Mouse (Mus musculus): ENCODE results near the gene Ttc21a. TPM values are rescaled to one million over a fixed set of nuclear protein-coding genes. Genes with fewer than 3 reads are reported as not detected.
"Not testable (repeated sequence)": the region's sequence is repeated elsewhere in the genome, so short reads cannot be mapped to it uniquely, and the experiment has no call there.

The Ttc21a gene
- total RNA-seq, 2 experiments from 2014 or later = 1.4 to 1.5 TPM

DNA sequence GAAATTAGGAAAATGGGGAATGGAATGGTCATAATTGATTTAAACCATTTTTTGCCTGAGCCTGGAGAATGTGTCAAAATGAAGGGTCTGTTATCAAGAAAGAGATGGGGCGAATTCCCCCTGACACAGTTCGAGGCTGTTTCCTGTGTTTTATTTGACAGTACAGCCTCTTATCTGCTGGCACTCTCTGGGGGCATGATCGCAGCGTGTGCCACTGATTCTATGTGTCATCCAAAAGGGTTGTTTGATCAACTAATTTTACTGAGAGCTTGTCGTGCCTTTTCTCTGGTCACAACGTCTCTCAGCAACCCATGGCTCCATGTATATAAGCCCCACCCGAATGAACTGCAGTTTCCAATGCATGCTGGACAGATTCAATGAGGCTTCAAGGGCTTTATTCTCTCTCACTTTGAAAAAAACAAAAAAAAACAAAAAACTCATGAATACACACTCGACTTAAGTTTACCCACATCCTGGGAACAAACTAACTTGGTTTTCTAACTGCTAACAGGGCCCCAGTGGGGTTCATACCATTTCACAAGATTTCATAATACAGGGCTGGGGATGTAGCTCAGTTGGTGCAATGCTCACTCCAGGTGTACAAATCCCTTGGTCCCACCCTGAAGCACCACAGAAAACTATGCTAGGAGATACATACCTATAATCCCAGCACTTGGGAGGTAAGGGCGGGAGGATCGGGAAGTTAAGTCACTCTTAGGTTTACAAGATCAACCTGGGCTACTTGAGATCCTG, 55.9 kb downstream of the Ttc21a start:
- intact Hi-C loops (cut with DNase I) = no loop called here
- no peak for DNase-seq

DNA sequence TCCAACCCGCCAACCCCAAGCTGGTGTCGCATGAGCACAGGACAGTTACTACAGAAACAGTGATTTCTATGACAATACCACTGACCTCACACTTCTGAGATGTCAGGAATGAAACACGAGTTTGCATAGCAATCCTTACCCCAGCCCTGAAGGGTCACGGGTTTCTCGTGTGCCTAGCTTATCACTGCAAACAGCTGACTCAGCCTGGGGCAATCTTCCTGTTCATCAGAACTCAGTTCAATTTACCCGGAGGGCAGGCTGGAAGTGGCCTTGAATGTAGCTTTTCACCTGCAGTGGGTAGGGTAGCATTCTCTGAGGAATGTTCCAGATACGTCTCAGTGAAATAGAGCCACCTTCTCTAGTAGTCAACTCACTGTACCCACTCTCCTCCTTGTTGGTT, 56.8 kb downstream of the Ttc21a start:
- DNase-seq = no peak
- intact Hi-C loops (cut with DNase I) = no loop called here

DNA sequence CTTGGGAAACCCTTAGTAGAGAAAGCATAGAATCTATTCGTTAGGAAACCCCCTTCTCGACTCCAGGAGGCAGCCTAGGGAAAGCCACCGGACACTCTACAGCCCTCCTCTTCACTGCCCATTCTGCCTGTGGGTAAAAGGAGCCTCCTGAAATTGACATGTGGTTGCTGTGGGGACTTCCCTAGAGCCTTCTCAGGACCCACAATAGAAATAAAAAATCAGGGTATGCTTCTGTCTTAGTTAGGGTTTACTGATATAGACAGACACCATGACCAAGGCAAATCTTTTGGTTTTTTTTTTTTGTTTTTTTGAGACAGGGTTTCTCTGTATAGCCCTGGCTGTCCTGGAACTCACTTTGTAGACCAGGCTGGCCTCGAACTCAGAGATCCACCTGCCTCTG, 58.7 kb downstream of the Ttc21a start:
- no peak for DNase-seq
- intact Hi-C loops (cut with DNase I) = no loop called here

DNA sequence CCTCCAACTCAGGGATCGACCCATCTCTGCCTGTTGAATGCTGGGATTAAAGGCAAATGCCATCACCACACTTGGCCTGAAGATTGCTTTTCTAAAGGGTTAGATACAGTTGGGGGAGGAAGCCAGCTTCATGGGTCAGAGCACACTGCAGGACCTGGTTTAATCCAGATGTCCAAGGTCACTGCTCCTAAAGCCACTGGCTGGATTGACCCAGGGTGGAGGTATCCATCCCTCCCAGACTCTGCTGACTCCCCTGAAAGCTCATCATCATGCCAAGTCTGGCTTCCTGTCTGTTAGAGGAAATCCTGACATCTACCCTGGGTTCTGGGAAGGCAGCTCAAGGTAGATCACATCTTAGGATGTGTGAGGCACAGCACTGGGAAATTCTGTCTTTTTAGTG, 61.4 kb downstream of the Ttc21a start:
- DNase-seq = no peak
- intact Hi-C loops (cut with DNase I) = no loop called here

DNA sequence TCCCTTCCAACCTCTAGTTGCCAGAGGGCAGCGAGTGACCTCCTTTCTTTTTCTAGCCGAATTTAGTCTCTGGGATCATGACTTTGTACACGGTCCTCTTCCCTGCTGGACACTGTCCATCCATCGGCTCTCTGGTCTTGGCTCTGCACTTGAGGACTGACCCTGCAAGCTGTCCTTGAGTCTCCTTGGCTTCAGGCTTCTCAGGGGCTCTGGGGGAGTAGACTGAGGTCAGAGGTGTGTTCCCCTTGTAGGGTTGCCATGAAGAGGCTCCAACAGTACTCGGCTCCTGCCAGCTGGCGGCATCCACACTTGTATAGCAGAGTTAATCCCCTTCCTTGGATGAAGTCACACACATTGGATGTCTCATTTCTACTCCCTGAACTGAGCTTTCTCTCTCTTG, 62.2 kb downstream of the Ttc21a start:
- intact Hi-C loops (cut with DNase I) = no loop called here
- no peak for DNase-seq

DNA sequence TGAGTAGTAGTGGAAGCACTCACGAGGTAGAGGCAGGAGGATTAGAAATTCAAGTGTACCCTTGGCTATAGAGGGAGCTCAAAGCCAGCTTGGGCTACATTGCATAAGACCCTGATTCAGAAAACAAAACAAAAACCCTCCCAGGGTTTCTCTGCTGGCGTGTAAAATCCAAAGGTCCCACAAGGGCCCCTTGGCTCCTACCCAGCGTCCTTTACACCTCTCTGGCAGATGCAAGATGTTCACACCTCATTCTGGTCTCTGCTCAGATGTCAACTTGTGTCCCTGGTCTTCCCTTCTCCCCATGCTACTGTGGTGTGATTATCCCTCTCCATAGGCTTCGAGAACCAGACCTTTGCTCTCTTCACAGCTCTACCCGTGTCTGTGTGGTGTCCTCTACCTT, 63.4 kb downstream of the Ttc21a start:
- no peak for DNase-seq
- intact Hi-C loops (cut with DNase I) = no loop called here

DNA sequence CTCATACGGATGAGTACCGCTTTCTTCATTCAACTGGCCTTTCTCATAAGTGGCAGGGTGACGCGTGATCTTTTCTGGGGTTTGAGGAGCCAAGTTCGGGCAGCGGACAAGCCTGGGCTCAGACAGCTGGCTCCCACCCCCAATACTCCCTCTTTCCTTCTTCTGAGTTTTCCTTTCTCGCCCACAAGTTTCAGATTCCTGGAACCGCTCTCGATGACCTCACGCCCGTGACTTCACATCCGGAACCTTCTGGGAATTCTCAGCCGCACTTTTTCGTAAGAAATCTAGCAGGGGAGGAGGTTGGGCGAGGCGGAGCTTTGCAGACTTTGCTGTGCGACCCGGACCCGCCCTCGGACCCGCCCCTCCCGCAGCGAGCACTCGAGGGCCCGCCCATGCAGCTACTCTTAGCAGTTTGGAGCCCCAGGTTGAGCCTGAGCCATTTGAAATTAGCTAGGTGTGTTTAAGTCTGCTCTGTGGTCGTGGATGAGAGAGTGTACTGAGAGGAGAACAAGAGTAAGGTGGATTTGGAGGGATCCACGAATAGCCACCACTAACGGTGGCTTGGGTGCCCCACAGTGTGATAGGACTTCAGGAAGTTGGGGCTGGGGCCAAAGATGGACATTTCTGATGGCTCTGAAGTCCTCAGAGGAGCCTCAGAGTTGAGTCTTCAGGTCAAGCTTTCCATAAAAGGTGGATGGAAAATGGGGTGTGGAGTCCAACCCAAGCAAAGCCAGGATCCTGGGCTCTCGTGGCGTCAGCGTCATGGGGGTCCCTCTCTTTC, 64.7 kb downstream of the Ttc21a start:
- intact Hi-C loops (cut with DNase I) = no loop called here
- peak; percentile 46 for DNase-seq

DNA sequence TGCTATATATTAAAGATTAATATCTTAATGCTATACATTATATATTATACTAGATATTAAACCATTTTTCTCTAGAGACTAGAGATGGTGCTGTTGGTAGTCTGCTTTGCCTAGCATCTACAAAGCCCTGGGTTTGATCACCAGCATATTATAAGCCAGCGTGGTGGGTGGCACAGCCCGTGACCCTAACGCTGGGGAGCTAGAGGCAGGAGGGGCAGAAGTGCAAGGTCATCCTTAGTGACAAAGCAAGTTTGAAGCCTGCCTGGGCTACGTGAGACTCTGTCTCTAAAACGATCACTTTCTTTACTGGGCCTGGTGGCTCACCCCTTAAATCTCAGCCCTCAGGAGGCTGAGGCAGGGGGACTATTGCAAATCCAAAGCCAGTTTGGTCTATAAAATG, 65.5 kb downstream of the Ttc21a start:
- intact Hi-C loops (cut with DNase I) = no loop called here

DNA sequence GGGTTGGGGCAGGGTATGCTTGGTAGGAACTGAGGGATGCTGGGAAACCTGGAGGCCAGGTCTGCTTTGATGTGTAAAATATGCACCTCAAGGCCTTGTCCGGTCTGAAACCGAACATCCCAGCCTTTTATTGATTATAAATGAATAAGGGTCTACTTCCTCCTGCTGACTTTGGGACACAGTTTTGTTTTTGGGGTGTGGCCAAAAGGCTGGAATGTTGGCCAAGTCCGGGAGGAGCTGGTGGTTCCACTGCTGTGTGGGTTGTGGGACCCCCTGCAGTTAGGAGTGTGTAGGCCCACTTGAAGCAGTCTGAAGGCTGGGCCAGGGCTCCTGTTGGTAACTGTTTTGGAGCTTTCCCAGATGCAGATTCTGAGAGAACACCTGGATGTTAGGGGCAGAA, 68.5 kb downstream of the Ttc21a start:
- intact Hi-C loops (cut with DNase I) = no loop called here

More for the DNA sequence above, 65.5 kb downstream of the Ttc21a start:
- no peak for DNase-seq

DNA sequence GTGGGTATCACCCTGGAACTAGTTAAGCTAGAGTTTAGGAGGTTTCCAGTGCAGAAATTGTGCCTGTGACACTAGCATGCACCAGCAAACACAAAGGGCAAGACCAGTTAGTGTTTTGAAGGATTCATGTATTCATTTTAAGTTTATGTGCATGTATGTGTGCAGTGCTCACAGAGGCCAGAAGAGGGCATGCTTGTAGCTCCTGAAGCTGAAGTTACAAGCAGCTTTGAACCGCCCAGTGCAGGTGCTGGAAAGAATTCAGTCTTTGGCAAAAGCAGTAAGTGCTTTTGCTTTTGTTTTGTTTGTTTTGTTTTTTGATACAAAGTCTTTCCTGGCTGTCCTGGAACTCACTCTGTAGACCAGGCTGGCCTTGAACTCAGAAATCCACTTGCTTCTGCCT, 70.4 kb downstream of the Ttc21a start:
- intact Hi-C loops (cut with DNase I) = no loop called here
- DNase-seq = no peak

More for the DNA sequence above, 68.5 kb downstream of the Ttc21a start:
- DNase-seq = no peak

DNA sequence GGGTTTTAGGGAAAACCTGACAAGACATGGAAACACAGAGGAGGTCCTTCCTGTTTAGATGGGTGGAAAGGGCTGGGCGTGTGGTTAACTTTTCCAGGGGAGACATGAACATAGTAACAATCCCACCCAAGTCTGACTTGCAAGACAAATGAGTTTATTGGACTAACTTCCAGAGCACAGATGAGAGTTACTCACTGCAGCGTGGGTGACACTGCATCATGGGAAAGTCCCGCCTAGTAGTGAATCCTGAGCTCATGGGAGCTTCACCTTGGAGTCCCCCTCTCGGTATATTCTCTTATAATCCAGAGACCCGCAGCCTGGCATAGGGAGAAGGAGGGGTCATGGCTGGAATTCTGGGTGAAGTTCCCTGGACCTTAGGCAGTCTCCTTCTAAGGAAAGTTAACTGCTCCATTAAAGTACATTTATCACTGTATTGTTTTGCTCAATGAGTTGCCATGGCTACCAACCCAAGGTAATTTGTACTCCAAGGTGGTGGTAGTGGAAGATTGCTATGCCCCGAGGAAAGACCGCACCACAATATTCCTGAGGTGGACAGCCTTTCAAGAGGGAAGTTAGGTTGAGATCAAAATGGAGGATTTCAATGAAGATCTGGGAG, 71.9 kb downstream of the Ttc21a start:
- DNase-seq = no peak

DNA sequence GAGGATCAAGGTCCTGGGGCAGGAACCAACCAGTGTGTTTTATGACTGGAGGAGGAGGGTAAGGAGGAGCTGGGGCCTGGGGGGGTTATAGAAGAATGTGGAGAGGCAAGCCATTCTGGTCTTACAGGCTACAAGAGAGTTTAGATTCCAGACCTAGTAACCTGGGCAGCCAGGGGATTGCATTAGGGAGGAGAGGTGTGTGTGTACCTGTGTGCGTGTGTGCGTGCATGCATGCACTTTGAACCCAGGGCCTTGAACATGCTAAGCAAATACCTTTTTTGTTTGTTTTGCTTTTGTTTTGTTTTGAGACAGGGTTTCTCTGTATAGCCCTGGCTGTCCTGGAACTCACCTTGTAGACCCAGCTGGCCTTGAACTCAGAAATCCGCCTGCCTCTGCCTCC, 72.5 kb downstream of the Ttc21a start:
- DNase-seq = no peak
- intact Hi-C loops (cut with DNase I) = no loop called here

More for the DNA sequence above, 71.9 kb downstream of the Ttc21a start:
- intact Hi-C loops (cut with DNase I) = no loop called here

DNA sequence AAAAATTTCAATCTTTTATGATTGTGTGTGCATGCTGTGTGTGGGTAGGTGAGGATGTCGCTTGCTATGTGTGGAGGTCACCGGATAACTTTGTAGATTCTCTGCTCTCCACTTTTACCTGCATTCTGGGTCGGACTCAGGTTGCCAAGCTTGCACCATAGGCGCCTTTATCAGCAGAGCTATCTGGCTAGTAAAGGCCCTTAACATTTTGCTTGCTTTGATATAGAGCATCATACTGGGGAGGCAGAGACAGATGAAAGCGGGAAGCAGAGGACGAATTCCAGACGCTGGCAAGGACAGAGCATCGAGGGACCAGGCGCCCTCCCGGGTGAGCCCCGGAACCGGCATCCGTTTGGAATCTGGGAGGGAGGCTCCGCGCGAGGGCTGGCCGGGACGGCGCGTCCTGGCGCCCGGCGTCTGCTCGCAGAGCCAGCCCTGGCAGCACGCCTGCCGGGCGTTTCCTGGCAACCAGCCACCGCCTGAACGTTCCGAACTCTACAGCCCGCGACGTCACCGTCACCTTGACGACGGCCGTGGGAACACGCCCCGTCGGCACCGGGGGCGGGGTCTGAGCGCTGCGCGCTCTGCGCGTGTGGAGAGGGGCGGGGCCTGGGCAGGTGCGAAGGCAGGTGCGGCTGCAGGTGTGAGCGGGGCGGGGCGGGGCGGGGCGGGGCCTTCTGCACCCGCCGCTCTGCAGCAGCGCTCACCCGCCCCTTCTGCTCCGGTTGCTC, 73.5 kb downstream of the Ttc21a start:
- peak; percentile 97 for DNase-seq
- intact Hi-C loops (cut with DNase I) = no loop called here

DNA sequence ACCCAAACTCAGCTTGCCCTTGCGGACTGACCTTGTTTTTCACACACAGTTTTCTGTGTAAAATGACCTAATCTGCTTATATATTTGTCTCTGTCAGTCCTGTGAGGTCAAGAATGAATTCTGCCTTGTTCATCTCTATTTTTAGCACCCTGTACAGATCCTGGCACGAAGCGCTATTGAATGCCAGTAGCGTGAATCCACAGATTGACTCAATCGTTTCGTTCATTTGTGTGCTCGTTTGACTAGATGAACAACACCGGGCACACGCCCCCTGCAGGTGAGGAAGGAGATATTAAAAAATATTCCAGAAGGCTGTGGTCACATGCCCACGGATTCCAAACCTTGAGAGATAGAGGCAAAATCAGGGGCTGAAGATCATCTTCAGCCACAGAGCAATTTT, 74.1 kb downstream of the Ttc21a start:
- DNase-seq = peak; percentile 86
- intact Hi-C loops (cut with DNase I) = no loop called here

DNA sequence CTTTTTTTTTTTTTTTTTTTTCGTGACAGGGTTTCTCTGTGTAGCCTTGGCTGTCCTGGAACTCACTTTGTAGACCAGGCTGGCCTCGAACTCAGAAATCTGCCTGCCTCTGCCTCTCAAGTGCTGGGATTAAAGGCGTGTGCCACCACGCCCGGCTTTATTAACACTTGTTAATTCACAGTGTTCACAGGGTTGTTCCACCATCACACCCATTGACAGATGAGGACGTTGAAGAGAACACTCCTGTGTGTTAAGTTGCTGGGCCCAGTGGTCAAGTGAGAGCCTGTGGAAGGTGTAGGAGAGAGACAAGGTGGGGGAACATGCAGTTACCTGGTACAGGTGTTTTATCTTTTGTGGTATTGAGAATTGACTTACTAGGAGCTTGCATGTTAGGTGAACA, 74.8 kb downstream of the Ttc21a start:
- intact Hi-C loops (cut with DNase I); DNase-seq: not testable (repeated sequence)

DNA sequence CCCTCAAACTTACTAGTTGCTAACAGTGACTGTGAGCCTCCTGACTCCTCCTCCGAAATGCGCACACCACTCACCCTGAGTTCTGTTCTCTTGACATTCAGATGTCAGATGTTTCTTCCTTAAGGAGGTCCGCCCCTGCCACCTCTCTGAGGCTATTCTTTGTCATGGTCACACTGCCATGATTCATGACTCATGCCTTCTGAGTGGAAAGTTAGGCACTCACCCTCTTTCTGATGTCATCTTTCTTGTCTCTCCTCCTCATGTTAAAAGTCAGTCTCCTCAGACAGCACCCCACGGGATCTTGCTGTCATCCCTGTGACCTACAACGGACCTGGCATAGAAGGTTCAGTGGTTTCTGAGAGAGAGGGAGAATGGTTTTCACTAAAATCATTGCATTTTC, 75.4 kb downstream of the Ttc21a start:
- intact Hi-C loops (cut with DNase I) = no loop called here

DNA sequence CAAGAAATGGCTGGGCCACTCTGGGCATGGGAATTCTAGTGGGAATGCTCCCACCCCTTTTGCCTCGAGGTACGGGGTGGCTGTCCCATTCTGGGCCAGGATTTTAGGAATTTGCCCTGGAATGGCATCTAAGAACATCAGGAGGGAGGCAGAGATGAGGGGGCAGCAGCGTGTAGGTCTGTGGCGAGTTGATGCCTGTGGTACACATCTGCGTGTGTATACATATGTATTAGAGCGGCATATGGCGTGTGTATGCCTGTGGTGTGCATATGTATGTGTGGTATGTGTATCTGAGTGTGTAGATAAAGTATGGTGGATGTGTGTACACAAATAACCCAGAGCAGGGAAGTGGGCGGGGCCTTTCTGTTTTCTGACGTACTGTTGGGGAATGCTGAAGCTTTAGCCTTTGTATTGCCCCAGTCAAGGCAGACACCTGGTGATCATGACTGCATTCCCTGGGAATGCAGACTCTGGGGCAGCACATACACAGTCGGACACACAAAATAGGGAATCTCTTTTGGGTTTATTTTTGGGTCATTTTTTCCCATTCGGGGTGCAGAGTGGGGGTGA, 75.9 kb downstream of the Ttc21a start:
- no peak for DNase-seq
- intact Hi-C loops (cut with DNase I) = no loop called here

More for the DNA sequence above, 75.4 kb downstream of the Ttc21a start:
- no peak for DNase-seq

DNA sequence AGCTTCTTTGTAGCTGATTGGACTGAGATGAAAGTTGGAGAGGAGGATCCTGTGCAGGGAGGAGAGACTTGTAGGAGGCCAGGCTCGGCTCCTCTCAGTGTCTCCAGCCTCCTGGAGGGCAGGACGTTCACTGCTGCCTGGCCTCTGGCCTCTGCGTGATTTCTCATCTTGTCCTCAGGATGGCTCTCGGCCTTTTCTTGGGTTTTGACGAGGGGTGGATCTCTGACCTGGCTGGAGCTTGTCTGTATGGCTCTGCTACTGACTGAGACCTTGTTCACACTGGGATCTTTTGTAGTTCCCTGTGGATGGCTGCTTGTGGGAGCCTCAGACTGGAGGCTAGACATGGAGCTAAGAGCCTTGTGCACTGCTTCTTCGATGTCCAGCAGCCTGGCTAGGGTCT, 77.4 kb downstream of the Ttc21a start:
- intact Hi-C loops (cut with DNase I) = no loop called here
- DNase-seq = no peak

DNA sequence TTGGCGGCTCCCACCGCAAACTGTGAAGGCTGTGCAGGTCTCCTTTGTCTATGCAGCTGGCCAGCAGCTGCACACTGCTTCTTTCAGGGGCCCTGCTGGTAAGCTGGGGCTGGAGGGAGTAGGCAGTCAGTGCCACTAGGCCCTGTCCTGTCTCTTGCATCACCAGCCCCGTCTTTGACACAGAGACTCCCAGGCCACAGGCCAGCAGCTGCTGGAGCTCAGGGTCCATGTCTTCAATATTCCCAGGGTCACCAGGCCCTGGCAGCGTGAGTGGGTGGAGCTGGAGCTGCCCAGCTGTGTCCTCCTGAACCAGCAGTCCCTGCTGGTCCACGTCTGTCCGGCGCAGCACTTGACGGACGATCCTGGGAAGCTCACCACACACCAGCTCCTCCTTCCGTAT, 79.5 kb downstream of the Ttc21a start:
- intact Hi-C loops (cut with DNase I) = no loop called here
- DNase-seq = no peak

Data from left cerebral cortex, postnatal 4 days (tissue).